Comparison of ENCODE assay signal across 25 mouse cellular contexts in genomic region chr13:69034621-69035020, GRCm38 (mm10). TPM values are rescaled to one million over a fixed set of nuclear protein-coding genes. Genes with fewer than 3 reads are reported as not detected.
"Had no signal": no experiment of that assay in that cellular context is flagged by ENCODE, and none has a peak within 500 bp of the region (broad histone marks: within the 10 kb centered on the region; RNA-seq: fewer than 3 reads in every experiment).

No protein-coding gene starts in this region.

- ATAC-seq: forebrain, embryonic 16.5 days; hindbrain, postnatal 0 days; intestine, embryonic 16.5 days had no signal

- H3K4me3 ChIP-seq: heart, adult 2 months; heart, embryonic 13.5 days; heart, embryonic 15.5 days; hindbrain, embryonic 13.5 days; hindbrain, embryonic 15.5 days; kidney, embryonic 15.5 days; limb, embryonic 12.5 days had no signal

- H3K9ac ChIP-seq: heart, embryonic 13.5 days; heart, embryonic 15.5 days; hindbrain, embryonic 13.5 days; hindbrain, embryonic 15.5 days; kidney, embryonic 15.5 days; limb, embryonic 12.5 days had no signal

- H3K27ac ChIP-seq: heart, adult 2 months; heart, embryonic 13.5 days; heart, embryonic 15.5 days; hindbrain, embryonic 13.5 days; hindbrain, embryonic 15.5 days; hindbrain, postnatal 0 days; kidney, embryonic 15.5 days; kidney, postnatal 0 days; limb, embryonic 12.5 days had no signal

- H3K9me3 ChIP-seq: heart, embryonic 15.5 days; hindbrain, embryonic 13.5 days; hindbrain, embryonic 15.5 days; kidney, embryonic 15.5 days; limb, embryonic 12.5 days had no signal

- H3K27me3 ChIP-seq: heart, embryonic 13.5 days; heart, embryonic 15.5 days; hindbrain, embryonic 13.5 days; hindbrain, embryonic 15.5 days; kidney, embryonic 15.5 days; limb, embryonic 12.5 days had no signal

- H3K4me2 ChIP-seq: heart, embryonic 11.5 days; heart, embryonic 13.5 days; heart, embryonic 15.5 days; hindbrain, embryonic 13.5 days; hindbrain, embryonic 15.5 days; kidney, embryonic 15.5 days; limb, embryonic 12.5 days had no signal

- DNase-seq: gastrocnemius, postnatal 14 days; gastrocnemius, postnatal 36 days; heart, adult 11 months; heart, adult 2 months; heart, postnatal 14 days; heart, postnatal 36 days; kidney, adult 11 months; kidney, adult 2 months; kidney, adult 9 months; kidney, postnatal 14 days; kidney, postnatal 36 days; layer of hippocampus, postnatal 36 days; left cerebral cortex, postnatal 4 days had no signal

- H3K4me1 ChIP-seq: heart, embryonic 13.5 days; heart, embryonic 15.5 days; hindbrain, embryonic 13.5 days; hindbrain, embryonic 15.5 days; kidney, embryonic 15.5 days; limb, embryonic 12.5 days had no signal

- H3K36me3 ChIP-seq: heart, embryonic 13.5 days; heart, embryonic 15.5 days; hindbrain, embryonic 13.5 days; hindbrain, embryonic 15.5 days; kidney, embryonic 15.5 days; limb, embryonic 12.5 days had no signal

RNA-seq across cellular contexts. Expression of gene Adcy2, which starts 35.3 kb away (rescaled TPM):
- total RNA-seq: hematopoietic stem cell, adult 5-6 weeks had no signal
